Mouse (Mus musculus): ENCODE data around the gene Olfr1199.

Olfr1199 gene

DNA sequence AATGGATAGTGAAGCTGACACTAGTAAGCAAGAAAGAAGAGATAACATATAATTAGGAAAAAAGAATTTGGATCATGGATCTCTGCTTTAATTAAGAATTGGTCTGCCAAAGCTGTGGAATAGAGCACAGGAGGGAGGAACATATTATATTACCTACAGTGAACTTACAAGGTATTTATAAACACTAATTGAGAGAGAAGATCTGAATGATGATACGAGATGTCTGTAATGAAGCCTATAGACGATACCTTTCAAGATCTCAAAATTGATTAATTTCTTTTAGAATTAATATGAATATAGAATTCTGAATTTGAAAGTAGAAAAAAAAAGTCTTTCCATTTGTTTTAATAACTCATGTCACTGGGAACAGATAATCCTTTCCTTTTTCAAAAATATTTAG is at the start of gene Olfr1199:
TSS of gene Olfr1199 (minus strand) at position 101 of the 400 bp plus-strand sequence.
- no peak for DNase-seq (ENCODE audit: low spot score in 2 of 2)

GRCm38 (mm10) chr2:88792736-88793135 is 32.5 kb upstream of the Olfr1199 start, which contains the start of gene Olfr1201:
Gene Olfr1201, plus strand, starts transcription at chr2:88793036.
- DNase-seq (ENCODE audit: low spot score in 2 of 2) = no peak

GRCm38 (mm10) chr2:88770388-88770787 is 10.1 kb upstream of the Olfr1199 start, which contains the start of gene Olfr1200:
Gene Olfr1200, minus strand, starts transcription at chr2:88770488.
- DNase-seq (ENCODE audit: low spot score in 2 of 2) = no peak

DNA sequence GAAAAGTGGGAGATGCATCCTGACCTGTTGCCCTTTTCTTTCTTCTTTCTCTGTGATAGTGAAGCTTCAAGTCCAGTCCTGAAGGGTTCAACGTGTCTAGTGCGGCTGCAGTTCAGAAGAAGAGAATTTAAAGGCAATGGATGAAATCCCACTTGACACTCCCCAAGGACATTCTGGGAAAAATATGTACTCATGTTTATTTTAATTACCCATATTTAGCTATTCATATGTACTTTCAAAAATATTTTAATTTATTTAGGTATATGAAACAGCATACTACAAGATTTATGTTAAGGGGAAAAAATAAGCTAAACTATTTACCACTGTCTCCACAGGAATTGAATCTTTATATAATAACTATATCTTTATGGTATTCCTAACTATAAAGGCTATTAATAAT is 9.0 kb downstream of the Olfr1199 start, which contains the start of gene Olfr1198:
TSS of gene Olfr1198 (minus strand) at position 101 of the 400 bp plus-strand sequence.
- no peak for DNase-seq (ENCODE audit: low spot score in 2 of 2)

DNA sequence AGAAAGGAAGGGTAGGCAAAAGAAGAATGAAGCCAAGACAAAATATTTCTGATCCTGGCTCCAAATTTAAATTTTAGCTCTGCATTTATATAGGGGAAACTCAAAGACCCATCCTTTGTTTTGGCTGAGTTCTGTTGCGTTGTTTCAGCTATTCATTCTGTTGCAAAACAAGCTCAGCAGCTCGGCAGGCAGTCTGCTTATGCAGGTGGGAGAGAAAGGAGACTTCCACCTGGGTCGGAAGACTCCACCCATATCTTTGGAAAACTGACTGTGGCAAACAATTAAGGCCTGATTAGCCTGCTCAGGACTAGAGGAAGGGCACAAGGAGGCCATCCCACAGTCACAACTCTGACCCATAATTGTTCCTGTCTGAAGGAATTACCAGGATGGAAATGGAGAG is 16.9 kb downstream of the Olfr1199 start:
- no peak for DNase-seq (ENCODE audit: low spot score in 2 of 2)

DNA sequence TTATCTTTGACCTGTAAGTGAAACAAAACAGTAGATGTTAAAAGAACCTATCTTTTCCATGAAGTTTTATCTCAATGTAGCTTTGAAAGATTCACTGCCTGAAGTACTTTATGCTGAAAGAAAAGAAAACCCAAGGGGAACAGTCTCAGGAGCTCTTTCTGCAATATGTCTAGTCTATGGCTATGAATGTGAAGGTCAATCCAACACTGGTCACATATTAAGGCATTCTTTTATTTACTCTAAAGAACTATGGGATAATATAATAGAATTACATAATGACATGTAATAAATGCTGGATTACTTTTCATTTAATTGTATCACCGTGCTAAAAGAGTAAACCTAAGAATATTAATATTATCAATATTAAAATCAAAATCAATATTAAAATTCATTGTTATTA is 28.0 kb downstream of the Olfr1199 start, which contains the start of gene Olfr1197:
TSS of gene Olfr1197 (minus strand) at position 101 of the 400 bp plus-strand sequence.
- no peak for DNase-seq (ENCODE audit: low spot score in 2 of 2)

DNA sequence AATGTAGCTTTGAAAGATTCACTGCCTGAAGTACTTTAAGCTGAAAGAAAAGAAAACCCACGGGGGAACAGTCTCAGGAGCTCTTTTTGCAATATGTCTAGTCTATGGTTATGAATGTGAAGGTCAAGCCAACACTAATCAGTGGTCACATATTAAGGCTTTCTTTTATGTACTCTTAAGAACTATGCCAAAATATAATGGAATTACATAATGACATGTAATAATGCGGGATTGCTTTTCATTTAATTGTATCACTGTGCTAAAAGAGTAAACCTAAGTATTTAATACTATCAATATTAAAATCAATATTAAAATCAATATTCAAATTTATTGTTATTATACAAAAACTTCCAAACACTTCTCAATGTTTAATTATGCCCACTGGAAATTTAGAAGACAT is 55.8 kb downstream of the Olfr1199 start, which contains the start of gene Olfr1196:
TSS of gene Olfr1196 (minus strand) at position 101 of the 400 bp plus-strand sequence.
- DNase-seq (ENCODE audit: low spot score in 2 of 2) = no peak
